Mouse (Mus musculus) right cerebral cortex, postnatal 10 days (tissue): ENCODE measurements around the gene Ddah1.
"Not testable (repeated sequence)": the region's sequence is repeated elsewhere in the genome, so short reads cannot be mapped to it uniquely, and the experiment has no call there.

Experiments used
- DNase-seq, 2 experiments: peaks; one replicate each; pipeline ENCODE4 v3.0.0; 2021; ENCODE audit warnings: low spot score in 2 of 2

Ddah1 gene

DNA sequence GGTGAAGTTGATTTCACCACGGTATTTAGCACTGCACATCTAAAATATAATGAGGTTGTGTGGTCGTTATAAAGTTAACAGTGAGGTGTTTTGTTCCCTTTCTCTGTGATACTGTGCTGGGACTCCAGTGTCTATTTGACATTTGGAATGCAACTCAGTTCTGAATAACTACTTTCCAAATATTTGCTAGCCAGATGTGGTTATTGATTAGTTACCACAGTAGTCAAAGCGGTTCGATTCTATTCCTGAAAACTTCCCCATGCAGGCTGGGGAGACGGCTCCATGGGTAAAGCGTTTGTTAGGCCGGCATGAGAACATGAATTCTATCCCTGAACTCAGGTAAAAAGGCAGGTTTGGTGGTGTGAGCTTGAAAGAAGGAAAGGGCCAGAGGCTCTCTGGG is 154.0 kb downstream of the Ddah1 start:
- no peak for DNase-seq

DNA sequence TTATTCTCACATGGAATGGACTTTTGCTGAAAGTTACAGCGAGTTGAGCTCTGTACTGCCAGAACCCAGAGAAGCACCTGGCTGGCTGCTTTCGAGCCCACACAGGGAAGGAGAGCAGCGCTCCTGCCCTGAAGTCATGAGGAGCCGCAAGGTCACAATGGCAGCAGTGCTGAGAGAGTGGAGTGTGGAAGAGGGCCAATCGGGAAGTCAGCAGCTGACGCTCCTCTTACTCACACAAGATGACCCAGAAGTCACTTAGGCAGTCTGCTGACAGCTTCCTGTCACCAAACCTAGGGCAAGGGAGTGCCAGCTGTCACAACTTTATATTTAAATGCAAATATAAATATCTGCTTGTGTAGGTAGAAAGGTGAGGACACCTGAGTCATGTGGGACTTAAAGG is 154.8 kb downstream of the Ddah1 start:
- no peak for DNase-seq

DNA sequence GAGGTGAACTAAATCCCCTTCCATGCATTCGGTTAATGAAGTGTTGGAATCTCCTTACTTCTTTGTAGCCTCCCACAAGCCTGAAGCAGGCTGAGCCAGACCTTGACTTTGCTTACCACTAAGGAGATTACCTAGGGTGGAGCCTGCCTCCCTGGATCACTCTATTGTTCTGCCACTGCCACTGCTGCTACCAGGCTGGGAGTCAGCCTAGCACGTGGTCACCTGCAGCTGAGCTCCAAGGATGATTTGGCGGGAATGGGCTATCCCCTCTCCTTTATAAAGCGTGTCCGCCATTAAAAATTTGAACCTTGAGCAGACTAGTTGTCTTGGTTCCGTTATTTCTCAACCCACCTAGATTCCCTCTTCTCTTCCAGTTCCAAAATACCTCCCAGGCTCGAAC is 155.5 kb downstream of the Ddah1 start:
- DNase-seq = not testable (repeated sequence)

DNA sequence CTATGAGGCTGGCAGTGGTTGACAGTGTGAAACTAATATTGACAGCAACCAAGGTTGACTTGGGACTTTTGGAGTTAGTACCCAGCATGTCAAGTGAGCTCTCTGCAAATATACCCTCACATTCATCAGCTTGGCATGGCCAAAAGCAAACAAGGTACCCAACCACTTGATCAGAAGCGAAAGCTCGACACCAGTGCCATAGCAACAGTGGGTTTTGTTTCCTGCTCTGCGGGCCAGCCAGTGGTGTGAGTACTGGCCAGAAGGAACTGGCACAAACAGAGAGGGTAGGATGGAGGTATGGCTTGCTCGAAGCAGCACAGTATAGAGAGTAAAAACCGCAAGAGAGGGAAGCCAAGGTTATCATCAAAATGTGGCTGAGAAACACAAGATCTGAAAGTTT is 157.9 kb downstream of the Ddah1 start:
- no peak for DNase-seq

DNA sequence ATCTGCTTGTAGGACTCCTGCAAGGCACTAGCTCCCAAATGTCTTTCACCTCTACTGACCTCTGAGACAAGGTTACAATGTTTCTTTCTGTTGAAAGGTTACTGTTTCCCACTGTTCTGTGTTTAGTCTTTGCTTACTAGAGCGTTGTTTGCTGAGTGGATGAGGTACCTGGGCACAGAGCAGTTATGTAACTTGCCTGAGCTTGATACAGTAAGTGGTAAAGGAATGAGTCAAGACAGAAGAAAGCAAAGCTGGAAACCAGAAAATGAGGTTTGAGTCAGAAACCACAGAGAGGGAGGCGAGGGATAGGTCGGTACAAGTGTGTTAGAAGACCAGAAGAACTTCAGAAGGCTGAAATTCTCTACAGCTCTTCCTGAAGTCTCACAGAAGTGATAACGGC is 158.4 kb downstream of the Ddah1 start:
- no peak for DNase-seq

DNA sequence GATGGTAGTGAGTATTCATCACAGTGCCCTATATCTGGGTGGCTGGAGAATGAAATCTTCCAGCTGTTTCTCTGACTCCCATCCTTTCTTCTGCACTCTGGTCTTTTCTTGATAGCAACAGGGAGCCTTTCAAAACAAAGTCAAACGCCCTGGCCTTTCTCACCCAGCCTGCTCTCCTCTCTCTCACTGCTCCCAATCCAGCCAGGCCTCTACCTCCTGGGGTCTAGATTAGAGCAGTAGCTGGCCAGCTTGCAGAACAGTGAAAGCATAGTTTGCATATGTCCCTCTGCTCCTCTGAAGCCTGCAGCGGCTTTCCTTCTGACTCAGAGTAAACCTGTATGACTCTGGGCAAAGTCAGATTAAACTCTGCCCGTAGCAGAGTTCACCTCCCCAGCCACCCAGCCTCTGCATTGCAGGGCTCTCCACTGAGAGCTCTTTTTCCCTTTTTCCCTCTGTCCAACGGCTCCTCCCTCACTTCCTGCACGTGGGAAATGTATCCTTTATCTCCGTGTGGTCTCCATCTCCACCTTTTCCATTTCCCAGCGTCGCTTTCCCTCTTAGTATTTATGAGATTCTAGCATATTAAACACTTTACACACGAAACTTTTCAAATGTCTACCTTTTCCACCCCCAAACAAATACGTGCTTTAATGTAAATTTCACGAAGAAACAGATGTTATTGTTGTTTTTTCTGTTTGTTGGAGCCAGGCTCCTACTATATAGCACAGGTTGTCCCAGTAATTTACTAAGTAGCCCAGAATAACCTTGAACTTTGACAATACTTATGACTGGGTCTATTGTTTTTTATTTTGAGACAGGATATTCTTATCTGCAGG is 163.8 kb downstream of the Ddah1 start, which contains the start of gene Bcl10:
Bcl10 (plus strand) TSS at position 786 of the 836 bp plus-strand sequence.
- no peak for DNase-seq

DNA sequence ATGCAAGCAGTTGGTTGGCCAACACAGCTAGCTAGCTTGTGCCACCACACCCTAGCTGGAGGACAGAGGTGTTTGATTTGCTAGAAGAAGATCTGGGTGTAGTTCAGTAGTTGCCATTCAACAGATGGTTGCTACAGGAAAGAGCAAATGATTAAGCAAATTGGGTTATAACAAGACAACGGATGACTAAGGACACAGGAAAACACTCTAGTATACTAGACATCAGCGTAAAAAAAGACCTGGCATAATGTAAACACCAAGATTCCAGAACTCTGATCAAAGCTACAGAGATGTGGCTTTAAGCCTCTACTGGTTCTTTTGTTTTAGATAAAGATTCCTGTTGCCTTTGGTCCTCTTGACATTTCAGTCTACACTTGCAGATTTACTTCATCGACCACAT is 164.5 kb downstream of the Ddah1 start:
- no peak for DNase-seq

DNA sequence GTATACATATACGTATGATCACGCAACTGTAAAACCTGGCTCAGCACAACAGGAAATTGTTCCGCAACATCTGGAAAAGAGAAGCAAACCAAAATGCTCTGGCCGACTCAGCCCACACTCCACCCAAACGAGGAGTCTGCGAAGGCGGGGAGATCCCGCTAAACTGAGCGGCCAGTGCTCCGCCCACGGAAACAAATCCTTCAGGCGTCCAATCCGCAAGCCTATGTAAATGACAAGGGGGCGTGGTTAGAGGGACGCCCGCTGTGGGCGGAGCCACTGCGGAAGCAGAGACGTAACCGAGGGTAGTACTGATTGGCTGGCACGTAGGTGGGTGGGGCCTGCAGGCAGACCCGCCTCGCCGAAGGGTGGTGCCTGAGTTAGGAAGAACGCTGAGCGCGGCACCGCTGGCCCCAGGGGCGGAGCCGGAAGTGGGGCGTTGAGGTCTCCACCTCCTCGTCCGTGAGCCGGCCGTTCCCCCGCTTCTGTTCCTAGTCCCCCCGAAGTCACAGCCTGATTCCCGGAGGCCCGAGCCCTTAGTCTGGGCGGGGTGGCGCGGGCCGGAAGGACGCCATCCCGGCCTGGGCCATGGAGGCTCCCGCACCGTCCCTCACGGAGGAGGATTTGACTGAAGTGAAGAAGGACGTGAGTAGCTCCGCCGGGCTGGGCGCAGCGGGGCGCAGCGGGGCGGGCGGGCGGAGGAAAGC is 165.6 kb downstream of the Ddah1 start:
- DNase-seq = peak; percentile 99 to 100

DNA sequence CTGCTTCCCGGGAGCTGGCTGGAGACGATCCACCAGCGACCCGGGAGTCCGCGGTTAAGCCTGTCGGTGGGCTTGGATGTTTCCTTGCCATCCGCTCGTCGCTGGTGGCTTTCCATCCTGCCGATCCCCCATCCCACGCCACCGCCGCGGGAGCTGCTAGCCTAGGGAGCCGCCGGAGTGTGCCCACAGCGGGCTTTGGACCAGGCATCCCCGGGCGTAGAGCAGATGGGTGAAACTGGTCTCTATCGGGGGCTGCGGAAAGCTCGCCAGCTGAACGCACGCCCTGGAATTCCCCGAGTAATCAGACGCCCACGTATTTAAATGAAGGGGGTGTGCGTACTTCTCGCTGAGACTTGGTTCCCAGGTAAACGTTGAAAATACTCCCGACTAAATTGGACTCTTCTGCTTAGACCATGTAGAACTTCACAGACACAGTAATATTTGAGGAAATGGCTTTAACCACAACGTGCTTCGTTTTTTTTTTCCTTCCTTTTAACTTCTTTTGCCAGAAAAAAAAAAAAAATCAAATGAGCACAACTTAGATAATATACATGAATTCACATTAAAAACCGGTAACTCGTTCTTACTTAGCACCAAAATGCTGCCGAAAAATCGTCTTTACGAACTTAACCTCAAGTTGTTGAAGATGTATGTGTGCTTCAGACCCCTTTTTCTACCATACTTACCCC is 166.3 kb downstream of the Ddah1 start:
- DNase-seq = peak; percentile 72 to 76

DNA sequence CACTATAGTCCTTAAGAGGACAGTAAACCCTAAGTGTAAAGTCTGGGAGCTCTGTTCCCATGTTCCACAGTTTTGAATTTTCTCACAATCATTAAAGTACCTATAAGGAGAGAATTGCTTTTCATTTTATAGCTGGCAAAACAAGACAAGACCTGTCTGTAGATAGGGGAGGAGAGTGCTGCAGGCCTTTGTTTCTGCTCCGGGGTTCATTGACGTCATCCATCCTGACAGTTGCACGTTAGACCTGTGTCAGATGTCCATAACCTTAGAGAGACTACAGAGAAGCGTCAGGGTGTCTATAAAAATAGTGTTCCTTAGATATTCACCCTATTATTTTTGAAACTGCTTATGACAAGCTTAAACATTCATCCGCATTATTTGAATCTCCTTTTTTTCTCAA is 167.0 kb downstream of the Ddah1 start:
- DNase-seq = no peak

DNA sequence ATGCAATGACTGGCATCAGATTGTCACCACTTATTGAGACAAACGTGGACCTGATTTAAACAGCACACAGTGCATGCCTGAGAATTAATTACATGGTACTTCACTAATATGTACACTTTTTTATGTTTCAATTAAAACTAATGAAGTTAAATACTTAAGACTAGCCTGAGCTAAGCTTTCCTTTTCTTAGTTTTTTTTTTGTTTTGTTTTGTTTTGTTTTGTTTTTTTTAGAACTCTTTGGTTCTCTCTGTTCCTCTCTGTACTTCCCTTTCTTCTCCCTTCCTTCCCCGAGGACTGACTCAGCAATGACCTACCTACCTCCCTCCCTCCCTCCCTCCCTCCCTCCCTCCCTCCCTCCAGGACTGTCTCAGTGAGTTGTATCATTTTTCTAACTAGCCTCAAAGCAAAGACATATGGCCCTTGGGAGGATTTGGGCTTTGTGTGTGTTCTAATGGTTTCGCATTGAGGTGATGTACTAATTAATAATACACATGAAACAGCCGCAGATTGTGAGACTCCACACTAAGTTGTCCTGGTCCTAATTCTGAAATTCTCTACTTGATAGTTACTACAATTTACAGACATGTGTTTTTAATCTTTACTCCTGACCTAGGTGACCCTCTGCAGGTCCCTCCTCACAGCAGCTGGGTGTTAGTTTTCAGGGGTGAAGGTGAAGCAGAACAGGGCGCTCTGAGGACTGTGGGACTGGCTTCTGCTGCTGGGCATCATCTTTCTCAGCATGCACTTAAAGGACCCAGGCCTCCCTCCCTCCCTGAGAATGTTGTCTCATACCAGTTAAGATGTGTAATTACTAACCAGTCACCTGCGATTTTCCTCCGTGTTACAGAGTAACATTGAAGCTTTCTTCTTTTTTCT is 171.3 kb downstream of the Ddah1 start:
- no peak for DNase-seq

DNA sequence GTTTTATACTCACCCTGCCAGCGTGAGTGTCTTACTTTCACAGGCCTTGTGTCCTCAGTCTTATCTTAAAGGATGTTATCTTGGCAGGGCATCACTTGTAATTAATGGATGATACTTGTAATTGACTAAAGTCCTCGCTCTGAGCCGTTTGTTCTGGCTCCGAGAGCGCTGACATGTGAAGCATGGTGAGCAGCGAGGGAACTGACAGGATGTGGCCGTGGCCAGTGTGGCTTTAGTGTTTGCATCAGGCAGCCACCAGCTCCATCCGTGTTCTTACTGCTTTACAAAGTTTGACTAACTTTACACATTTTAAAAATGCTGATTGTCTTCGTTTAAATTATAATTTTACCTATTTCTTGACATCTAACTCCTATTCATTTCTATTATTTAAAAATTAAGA is 175.4 kb downstream of the Ddah1 start:
- DNase-seq = no peak

DNA sequence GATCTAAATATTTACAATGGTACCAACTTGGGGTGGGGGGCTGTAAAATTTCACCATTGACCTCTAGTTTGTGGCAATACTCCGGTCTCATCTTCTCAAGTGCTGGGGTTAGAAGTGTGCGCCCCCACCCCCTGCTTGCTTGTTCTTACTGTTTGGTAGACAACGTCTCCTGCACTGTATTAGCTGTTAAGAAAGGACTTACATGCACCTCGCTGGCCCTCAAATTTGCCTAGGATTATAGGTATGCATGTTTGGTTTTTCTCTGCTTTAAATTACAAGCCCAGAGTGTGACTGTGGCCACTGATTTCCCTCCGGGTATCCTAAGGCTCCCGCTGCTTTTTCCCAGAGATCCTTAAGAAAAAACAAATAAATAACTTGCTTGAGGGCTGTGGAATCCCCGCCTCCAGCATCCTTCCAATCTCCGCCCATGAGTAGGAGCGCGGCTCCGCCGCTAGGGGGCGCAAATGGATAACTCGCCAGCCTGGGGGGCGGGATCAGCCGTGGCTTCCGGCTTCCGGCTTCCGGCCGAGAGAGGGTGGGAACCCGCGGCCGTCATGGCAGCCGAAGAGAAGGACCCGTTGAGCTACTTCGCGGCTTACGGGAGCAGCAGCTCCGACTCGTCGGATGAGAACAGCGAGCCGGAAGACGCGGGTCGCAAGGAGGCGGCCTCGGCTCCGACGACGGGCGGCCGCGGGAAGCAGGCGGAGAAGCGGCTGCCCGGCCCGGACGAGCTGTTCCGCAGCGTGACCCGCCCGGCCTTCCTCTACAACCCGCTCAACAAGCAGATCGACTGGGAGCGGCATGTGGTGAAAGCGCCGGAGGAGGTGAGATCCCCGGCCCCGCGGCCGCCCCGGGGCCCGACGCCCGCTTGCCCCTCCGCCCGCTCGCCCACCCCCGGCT is 179.3 kb downstream of the Ddah1 start, which contains the start of gene 2410004B18Rik:
2410004B18Rik (plus strand) TSS at position 510 of the 900 bp plus-strand sequence.
- peak; percentile 92 to 94 for DNase-seq

DNA sequence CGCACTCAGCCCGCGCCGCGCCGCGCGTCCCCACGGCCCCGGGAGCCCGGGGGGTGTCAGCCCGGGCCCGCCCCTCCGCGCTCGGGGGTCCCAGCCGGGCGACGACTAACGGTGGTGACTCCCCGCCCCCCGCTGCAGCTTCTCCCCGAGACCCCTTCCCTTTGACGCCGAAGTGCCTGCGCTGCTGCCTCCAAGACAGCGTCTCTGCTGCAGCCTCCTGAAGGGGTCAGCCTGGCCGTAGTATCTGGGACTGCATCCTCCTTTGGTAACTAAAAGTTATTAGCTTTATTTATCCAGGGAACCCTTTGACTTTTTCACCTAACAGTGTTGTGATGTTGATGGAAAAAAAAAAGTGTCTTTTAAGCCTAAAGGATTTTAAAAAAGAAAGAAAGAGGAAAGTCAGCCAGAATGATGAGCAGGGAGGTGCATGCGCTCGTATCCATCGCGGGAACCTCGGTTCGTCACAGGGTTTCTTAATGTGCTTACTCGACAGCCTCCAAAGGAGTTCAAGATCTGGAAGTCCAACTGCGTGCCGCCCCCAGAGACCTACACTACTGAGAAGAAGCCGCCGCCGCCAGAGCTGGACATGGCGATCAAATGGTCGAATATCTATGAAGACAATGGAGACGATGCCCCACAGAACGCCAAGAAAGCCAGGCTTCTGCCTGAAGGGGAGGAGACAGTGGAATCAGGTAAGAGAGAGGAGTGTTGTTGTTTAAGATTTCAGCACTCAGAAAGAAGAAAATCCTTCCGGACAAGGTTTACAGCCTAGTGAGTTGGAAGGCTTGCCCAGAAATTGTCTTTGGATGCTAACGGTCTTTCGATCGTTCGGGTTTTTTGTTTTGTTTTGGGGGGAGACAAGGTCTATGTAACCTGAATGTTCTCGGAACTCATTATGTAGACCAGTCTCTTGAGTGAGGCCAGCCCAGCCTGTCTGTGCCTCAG is 180.2 kb downstream of the Ddah1 start:
- peak in 1 of 2 experiments; percentile 35 for DNase-seq

DNA sequence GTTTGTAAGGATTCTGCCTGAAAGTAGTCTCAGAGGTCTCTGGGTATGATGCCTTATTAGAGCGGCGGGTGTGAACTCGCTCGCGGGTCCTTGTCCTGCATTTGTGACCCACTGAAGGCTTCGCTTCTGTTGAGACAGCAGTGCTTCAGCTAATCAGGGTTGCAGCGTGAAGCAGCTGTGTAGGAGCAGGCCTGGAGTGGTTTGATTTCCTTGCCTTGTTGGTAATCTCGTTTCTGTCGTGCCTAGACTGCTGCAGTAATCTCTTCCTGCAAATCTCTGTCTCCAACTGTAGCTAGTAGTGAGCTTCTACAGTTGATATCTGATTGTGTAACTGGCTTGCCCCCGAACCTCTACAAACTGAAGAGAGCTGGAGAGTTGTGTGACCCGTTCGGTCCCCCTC is 180.9 kb downstream of the Ddah1 start:
- DNase-seq = no peak

DNA sequence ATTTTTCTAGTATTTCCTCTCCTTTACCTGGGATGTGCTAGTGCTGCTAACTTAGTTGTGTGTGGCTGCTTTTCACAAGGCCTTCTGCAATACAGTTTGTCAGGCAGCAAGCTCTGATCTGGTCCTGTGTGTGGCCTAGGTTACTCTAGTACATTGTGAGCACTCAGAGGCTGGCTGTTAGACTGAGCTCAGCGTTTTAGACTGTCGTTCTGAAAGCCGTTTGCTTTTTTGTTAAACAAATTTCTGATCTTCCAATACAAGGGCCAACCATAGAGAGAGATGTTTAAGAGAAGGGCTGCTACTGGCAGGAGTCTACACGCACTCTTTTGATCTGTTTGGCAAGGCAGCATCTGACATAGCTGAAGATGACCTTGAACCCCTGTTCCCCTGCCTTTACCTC is 181.5 kb downstream of the Ddah1 start:
- no peak for DNase-seq

DNA sequence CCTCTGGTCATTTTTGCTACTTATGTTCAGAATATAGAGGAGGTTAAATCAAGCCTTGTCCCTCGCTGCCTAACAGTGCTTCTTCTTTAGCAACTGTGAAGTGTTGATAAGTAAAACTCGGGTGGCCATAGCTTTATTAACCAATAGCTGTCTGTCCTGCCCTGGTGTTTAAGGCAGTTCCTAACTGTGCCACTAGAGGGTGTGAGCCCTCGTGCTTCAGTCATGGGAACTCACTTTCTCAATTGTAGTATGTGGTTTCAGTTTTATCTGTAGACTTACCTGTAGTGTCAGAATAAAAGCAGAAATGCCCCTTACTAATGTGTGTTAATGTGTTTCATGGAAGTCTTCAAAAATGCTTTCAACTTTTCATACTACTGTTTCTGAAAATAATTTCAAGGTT is 183.5 kb downstream of the Ddah1 start:
- DNase-seq = peak; percentile 62 to 72
